Mouse (Mus musculus) kidney, adult 10 weeks (tissue): ENCODE measurements around the gene Tmc4. TPM values are rescaled to one million over a fixed set of nuclear protein-coding genes. Genes with fewer than 3 reads are reported as not detected.

Experiments
- polyA plus RNA-seq: library from polyadenylated mRNA; stranded (reverse); fragments of 350-450 nt; fragmentation: Illumina TruSeq; extraction: RNeasy Lipid Tissue Mini Kit (QIAGEN cat#74804); gene quantifications from one replicate; pipeline ENCODE4 v1.2.3, GENCODE M21; 2014; ENCODE audit warnings: low read depth, low replicate concordance

Gene Tmc4
- polyA plus RNA-seq: 16.7 TPM

DNA sequence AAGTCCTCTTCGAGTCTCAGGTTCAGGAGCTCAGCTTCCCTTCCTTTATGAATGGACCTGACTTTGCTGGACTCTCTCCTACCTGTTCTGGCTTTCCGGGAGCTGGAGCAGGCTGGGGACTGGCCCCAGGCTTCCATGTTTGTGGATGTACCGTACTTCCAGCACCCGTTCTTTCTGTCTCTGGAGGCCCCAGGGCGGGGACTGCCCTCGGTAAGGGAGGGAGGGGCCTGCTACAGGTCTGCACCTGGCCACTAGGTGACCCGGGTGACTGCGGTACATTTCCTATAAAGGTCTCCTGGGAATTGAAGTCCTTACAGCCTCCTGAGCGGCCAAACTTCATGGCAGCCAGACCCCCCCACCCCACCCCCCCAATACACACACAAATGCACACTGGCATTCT, at the start of gene Tmc4:
Gene Tmc4 (minus strand): TSS at position 212 of the 400 bp plus-strand sequence.

DNA sequence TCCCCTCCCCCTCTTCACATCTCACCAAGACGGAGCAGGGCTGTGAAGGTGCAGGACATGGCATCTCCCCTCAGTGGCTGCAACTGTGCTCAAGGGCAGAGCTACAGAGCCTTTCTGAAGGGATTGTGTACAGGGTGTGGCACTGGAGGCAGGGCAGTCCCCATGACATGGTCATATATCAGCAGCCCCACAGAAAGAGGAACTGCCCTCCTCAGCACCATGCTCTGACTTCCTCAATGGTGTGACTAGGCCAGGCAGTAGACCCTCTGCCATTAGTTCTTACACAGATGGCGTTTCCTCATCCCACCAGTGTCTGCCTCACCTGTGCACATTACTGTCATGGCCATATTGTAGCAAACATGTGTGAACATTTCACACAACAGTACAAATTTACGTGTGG, 42.9 kb upstream of the Tmc4 start, which contains the start of gene Pirb:
Gene Pirb (minus strand): TSS at position 124 of the 400 bp plus-strand sequence.

DNA sequence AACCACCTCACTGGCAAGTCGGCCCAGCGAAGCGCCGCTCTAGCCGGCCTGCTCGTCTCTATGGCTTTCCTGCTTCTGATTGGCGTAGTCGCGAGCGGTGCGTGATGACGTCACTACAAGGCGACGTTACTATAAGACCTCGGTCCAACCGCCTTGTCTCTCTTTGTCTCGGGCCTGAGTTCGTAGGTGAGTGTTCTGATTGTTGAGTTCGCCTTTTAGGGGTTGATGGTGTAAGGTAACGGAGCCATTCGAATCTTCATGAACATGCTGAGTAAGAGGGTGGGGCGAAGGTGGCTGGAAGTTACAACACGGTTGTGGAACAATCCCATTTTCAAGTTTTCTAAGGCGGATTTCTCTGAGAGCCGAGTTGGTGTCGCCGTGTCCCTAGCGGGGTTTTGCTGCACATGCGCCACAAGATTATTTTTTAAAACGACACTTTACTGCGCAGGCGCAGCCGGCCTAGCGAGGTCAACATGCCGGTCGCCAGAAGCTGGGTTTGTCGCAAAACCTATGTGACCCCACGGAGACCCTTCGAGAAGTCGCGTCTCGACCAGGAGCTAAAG, 26.6 kb upstream of the Tmc4 start, which contains the start of gene Rps9:
Gene Rps9 (plus strand): TSS at position 115 of the 563 bp plus-strand sequence.

DNA sequence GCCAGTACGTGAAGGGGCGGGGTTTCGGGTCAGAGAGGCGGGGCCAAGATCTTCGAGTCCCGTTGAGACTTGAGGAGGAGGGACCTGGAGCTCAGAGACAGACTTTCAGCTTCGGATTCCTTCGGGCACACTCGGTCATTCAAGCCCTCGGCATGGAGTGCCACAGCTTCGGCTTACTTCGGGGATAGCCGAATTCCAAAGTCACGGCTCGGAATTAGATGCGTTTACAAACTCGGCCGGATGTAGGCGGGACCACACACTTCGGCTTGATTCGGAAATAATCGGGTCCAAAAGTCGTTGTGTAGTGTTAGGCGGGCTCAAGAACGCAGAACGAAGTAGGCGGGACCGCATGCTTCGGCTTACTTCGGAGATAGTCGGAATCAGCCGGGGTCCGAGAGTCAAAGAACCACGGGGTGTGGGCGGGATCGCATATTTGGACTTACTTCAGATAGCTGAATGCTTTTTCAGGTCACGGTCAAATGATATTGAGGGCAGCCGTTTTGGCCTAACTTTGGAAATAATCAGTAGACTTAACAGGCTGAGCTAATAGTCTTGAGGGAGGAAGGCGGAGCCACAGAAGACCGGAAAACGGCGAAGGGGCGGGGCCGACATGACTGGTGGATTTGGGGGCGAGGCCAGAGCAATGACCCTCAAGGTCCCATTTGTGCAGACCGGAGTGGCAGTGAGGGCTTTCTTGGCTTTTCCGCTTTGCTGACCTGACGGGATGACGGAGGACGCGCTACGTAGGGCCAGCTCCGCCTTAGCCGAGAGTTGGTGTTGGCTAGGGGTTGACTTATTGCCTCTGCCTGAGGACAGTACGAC, 15.8 kb upstream of the Tmc4 start, which contains the start of gene Mboat7:
Gene Mboat7 (minus strand): TSS at position 537 of the 822 bp plus-strand sequence.

DNA sequence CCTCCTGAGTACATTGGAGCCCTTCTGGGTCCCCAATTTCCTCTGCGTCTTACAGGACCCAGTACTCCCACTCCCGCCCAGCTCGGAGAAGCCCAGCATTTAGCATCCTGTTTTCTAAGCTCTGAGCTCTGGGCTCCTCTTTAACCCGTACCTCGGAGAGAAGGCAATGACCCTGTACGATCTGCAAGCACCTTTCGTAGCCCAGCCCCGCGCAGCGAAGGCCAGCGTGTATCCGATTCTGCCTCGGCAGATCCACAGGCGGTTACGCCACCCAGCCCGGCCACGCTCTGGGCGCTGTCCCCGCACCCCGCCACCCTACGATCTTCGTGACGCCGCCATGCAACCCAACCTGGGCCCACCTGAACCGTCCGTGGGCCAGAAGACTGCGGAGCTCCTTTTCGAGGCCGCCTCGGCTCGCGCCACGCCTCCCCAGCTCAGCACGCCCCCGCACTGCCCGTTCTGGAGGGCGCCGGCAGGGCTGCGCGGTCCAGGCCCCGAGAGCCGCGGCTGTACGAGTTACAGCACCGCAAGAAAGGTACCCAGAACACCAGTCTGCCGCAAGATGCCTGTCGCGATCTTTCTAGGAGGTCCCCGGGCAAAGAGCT, 15.1 kb upstream of the Tmc4 start, which contains the start of gene Tsen34:
Gene Tsen34 (plus strand): TSS at position 482 of the 605 bp plus-strand sequence.

DNA sequence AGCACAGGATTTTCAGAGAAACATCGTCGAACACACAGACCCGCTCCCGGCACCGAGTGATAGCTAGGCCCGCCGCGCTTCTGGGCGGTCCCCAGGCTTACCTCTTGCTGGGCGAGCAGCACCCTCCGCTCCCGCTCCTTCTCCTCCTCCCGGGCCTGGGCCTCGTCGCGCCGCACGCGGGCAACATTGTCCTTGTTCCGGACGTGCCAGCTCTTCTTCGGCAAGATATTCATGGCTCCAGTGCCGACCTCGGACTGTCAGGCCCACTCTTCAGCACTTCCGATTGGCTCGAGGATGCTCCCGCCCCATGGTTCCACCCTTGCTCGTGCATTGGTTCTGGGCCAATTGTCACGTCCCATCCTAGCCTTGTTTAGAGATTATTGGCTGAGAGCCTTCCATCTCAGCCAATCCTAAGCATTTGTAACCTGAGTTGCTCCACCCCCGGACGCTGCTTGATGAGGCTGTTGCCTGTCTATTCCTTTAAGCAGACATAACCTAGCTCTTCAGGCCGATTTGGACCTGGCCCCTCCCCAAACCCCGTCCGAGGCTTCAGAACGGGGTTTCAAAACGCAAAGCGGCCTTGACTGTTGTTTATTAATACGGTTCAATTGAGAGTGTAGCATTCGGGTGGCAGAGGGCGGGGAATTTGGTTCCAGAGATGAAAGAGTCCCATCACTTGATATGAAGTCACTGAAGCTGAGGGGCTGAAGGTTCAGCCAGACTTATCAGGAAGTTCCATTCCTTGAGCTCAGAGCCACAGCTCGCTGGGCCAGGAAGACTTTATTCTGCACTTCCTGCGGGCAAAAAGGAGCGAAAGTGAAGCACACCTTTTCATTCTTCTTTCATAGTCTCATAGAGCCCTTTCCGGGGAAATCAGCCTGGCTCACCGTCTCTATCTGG, 11.9 kb downstream of the Tmc4 start, which contains the start of gene Leng1:
Gene Leng1 (minus strand): TSS at position 626 of the 900 bp plus-strand sequence.

DNA sequence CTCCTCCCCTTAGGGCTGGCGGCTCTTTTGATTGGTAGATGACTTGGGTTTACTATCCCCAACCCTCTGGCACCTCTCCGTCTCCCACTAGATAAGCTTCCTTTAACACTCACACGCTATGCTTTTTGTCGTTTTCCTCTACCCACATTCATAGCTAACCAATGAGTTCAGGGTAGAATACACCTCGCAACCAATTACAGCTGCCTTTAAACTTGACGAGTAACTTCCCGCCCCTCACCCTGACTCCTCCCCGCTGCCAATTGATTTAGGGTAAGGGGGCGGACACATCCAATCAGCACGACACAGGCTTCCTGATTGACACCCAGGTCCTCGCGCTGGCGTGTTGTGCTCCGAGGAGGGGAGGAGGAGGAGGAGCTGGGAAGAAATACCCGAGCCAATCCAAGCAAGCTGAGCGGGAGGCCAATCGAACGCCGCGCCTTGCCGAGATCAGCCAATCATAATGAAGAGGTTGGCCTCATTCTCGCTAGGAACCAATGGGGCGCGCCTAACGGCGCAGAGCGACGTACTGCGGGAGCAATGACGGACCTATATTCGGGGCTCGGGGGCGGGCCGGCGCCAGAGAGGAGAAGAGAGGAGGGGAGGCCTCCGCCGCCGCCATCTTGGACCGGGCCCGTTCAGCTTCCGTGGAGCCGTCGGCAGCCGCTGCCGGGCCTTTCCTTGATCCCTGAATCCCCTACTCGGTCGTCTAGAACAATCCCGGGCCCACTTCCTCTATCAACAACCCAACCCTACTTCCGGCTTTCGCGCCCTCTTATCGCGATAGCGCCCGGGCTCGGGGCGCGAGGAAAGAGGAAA, 32.5 kb downstream of the Tmc4 start, which contains the start of gene Cnot3:
Gene Cnot3 (plus strand): TSS at position 597 of the 816 bp plus-strand sequence.

DNA sequence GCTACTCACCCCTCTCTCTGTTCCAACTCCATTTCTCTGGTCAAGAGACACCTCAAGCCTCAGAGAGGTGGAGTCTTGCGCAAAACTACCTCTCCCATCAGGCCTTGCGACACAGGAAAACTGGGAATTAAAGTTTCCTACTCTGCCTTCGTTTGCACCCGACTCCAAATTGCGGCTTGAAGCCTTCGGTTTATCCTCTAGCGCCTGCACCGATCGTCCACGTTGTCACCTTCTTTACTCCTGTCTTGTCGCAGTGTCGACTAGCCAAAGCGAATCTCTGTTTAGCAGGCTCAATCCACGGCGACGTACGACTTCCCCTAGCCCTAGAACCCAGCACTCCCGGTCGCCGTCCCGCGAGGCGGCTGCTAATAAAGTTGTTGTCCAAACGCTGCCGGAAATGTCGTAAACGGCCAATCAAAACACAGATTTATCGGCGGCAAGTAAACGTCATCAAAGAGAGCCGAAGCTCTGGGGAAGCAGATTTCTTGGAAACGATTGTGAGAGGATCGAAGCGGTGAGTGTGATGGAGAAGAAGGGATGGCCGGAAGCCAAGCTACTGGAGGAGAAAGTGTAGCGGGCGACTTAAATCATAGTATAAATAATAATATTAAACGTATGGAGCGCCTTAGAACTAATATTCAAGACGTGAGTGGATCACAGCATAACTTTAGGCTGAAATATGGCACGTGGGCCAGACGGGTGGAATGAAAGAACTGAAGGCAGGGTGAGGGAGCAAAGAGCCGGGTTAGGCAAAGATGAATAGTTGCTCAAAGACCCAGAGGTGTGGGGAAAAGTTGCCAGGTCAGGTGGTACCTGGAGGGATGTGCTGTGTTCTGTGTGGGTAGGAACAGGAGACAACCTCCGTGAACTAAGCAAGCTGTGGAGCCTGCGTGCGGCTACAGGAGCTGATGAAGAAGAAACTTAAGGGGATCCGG, 47.5 kb downstream of the Tmc4 start, which contains the start of the genes Tfpt and Prpf31:
Gene Tfpt (minus strand): TSS at position 387 of the 935 bp plus-strand sequence.
Gene Prpf31 (plus strand): TSS at position 443 of the 935 bp plus-strand sequence.

DNA sequence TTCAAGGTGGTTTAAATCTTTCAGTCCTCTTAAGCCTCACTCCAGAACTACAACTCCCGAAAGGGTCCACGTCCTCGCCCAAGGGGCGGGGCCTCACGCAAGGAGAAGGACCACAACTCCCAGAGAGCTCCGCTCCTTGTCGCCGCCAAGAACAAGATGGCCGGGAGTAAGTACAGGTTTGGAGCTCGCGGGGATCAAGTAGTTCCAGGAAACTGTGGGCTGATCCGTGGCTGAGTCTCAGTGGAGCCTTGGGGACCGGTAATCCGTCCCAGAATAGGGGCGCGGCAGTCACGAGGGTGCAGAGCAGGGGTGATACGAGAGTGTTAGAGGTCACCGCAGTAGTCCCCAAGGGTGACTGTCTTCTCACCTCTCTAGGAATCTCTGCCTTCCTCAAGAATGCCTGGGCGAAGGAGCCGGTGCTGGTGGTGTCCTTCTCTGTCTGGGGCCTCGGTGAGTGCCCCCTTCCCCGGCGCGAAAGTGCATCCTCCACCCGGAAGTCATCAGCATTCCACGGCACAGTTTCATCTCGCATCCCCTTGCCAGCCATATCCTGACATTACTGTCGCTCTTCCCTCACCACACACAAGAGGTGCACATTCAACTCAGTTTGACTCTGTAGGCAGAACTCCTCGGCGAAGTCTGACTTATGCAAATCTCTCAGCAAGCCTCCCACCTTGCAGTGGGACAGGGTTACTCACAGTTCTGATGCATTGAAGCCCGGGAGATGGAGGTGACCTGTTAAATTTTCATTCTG, 59.9 kb downstream of the Tmc4 start, which contains the start of gene Ndufa3:
Gene Ndufa3 (plus strand): TSS at position 132 of the 754 bp plus-strand sequence.

DNA sequence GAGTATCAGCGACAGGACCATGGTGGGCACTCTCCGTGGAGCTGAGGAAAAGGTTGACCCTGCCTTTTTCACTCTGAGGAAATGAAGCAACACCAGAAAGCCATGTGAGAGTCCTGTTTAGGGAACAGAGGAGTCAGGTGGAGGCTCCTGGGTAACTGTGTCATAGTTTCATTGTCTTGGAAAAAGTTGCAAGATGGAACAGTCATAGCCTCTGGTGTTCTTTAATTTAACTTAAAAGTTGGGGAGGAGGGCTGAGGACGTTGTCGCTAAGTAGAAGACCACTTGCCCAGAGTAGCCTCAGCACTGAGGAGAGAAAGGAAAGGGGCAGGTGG, 61.3 kb downstream of the Tmc4 start, which contains the start of gene Oscar:
Gene Oscar (minus strand): TSS at position 101 of the 332 bp plus-strand sequence.

Other genes with a start within 250 kb of the Tmc4 start
- 1.9 TPM for gene Tarm1, start 174.9 kb downstream of the Tmc4 start, polyA plus RNA-seq
- gene Oscar, start 61.4 kb downstream of the Tmc4 start, polyA plus RNA-seq: not detected
- 32.4 TPM for gene Ndufa3, start 60.2 kb downstream of the Tmc4 start, polyA plus RNA-seq
- not detected for gene Tfpt, start 47.6 kb downstream of the Tmc4 start, polyA plus RNA-seq
- gene Prpf31, start 47.6 kb downstream of the Tmc4 start, polyA plus RNA-seq: 20.0 TPM
- 5.7 TPM for gene Cnot3, start 32.3 kb downstream of the Tmc4 start, polyA plus RNA-seq
- gene Leng1, start 11.7 kb downstream of the Tmc4 start, polyA plus RNA-seq: 7.0 TPM
- gene Tsen34, start 15.3 kb upstream of the Tmc4 start, polyA plus RNA-seq: 4.3 TPM
- gene Mboat7, start 16.0 kb upstream of the Tmc4 start, polyA plus RNA-seq: 36.5 TPM
- 7.2 TPM for gene Rps9, start 26.4 kb upstream of the Tmc4 start, polyA plus RNA-seq
- gene Pirb, start 42.8 kb upstream of the Tmc4 start, polyA plus RNA-seq: 0.97 TPM
- gene Gm15448, start 148.1 kb upstream of the Tmc4 start, polyA plus RNA-seq: not detected
- gene Pira2, start 167.5 kb upstream of the Tmc4 start, polyA plus RNA-seq: 0.20 TPM
- not detected for gene Gm14548, start 220.6 kb upstream of the Tmc4 start, polyA plus RNA-seq
- gene Lilra6, start 237.9 kb upstream of the Tmc4 start, polyA plus RNA-seq: not detected